Mouse (Mus musculus) embryonic facial prominence, embryonic 12.5 days (tissue): ENCODE results near the gene Slc8b1. TPM values are rescaled to one million over a fixed set of nuclear protein-coding genes. Genes with fewer than 3 reads are reported as not detected.
A peak's percentile ranks its signal among the peaks of the same experiment; 100 is the strongest.

Source experiments
- ATAC-seq: fragments of 200-750 bp; cut with Nextera tagmentation; 2 replicates; pipeline ENCODE4 v1.8.0; 2017; ENCODE audit not compliant: insufficient number of reproducible peaks, insufficient read depth, low FRiP score, low TSS enrichment
- H3K27ac ChIP-seq: fragments of 300-500 bp; sonication (generic); 2 replicates; pipeline ENCODE4 v1.5.1; 2016; ENCODE audit warnings: mild to moderate bottlenecking
- H3K27me3 ChIP-seq: fragments of 300-500 bp; sonication (generic); 2 replicates; pipeline ENCODE4 v1.6.1; 2016; ENCODE audit warnings: mild to moderate bottlenecking, moderate library complexity
- H3K36me3 ChIP-seq: fragments of 300-500 bp; sonication (generic); 2 replicates; pipeline ENCODE4 v1.6.1; 2016; ENCODE audit warnings: mild to moderate bottlenecking
- H3K4me1 ChIP-seq: fragments of 300-500 bp; sonication (generic); 2 replicates; pipeline ENCODE4 v1.6.1; 2016
- H3K4me2 ChIP-seq: fragments of 300-500 bp; sonication (generic); replicated peaks from 2 replicates; pipeline ENCODE4 v1.6.1; 2016; ENCODE audit warnings: mild to moderate bottlenecking, moderate library complexity
- H3K4me3 ChIP-seq: fragments of 300-500 bp; sonication (generic); 2 replicates; pipeline ENCODE4 v1.5.1; 2016; ENCODE audit warnings: mild to moderate bottlenecking
- H3K9ac ChIP-seq: fragments of 300-500 bp; sonication (generic); 2 replicates; pipeline ENCODE4 v1.6.1; 2016; ENCODE audit warnings: mild to moderate bottlenecking, moderate library complexity
- H3K9me3 ChIP-seq: fragments of 300-500 bp; sonication (generic); 2 replicates; pipeline ENCODE4 v1.6.1; 2016; ENCODE audit warnings: mild to moderate bottlenecking, moderate library complexity
- WGBS: fragments of 180-500 bp; shearing (Covaris S2); methylation state at CpG from one replicate; pipeline ENCODE4 v1.1.7; 2016; 5-methylcytosine and 5-hydroxymethylcytosine counted together
- polyA plus RNA-seq: library from polyadenylated mRNA; unstranded; fragments of >200 nt; fragmentation: Nextera tagmentation; extraction: Ambion mirVana; gene quantifications from 2 replicates; pipeline ENCODE4 v1.2.1, GENCODE M21; 2016

Gene Slc8b1
- polyA plus RNA-seq, 1 experiment from 2014 or later = 6.4 TPM

DNA sequence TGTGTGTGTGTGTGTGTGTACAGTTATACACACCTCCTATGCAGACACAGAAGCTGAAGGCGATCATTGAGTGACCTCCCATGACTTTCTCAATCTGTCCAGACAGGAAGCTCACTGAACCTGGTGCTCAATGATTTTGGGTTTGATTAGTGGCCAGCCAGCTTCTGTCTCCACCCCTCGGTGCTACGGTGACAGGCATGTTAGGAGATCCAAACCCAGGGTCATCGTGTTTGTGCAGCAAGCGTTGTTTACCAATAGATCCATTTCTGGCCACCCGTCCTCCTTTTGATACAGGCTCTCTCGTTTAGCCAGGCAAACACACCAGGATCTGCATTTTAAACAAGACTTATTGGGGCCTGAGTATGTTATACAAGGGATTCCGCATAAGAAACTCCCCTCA is 20.7 kb downstream of the Slc8b1 start:
- Histone ChIP-seq H3K4me3 (no peak overlapping the region), H3K9ac (no peak overlapping the region), H3K4me1 (peaks cover 26% of the 10 kb centered on the region), H3K27me3 (no peaks in the 10 kb centered on the region), H3K4me2 (no peak overlapping the region), H3K27ac (no peak overlapping the region), H3K9me3 (no peaks in the 10 kb centered on the region), H3K36me3 (no peaks in the 10 kb centered on the region)
- 87% methylated on average over 8 of the region's 8 CpGs for WGBS
- ATAC-seq = no peak

DNA sequence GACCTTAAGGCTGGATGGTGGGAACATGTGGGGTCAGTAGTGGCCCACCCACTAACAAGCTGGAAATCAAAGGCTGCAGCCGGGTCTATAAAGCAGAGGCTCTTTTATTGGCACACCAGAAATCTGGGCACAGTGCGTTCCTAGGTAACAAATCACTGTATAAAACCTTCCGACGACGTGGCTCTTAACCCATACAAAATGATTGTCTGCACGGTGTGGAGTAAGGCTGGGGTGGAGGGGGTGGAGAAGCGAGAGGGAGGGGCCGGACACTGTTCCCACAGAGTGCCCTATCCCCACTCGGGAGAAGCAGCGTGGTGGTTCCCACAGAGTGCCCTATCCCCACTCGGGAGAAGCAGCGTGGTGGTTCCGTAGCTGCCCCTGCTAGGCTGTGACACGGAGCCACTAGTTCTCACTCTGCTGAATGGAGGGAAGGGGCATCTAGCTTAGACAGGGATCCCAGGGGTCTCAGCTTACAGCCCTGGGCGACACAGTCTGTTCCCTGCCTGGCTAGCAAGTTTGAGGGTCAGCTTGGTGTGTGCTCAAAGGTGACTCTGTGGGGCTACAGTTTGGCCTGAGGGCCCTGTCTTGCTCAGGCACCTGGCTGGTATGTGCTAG is 23.2 kb downstream of the Slc8b1 start:
- H3K4me3 ChIP-seq = no peak overlapping the region
- H3K36me3 ChIP-seq = peaks cover 18% of the 10 kb centered on the region
- H3K4me2 ChIP-seq = no peak overlapping the region
- 64% methylated on average over 15 of the region's 15 CpGs for WGBS
- no peak for ATAC-seq
- peaks cover 28% of the 10 kb centered on the region for H3K4me1 ChIP-seq
- H3K27ac ChIP-seq = peak overlapping the region; percentile 32; the same call in 1 of the 2 replicates
- no peaks in the 10 kb centered on the region for H3K9me3 ChIP-seq
- H3K9ac ChIP-seq = peak overlapping the region; percentile 24; the same call in 1 of the 2 replicates
- H3K27me3 ChIP-seq = no peaks in the 10 kb centered on the region

GRCm38 (mm10) chr5:120534686-120535075 is 23.7 kb downstream of the Slc8b1 start:
- H3K27ac ChIP-seq = peak overlapping the region; percentile 32; the same call in 1 of the 2 replicates
- H3K36me3 ChIP-seq = peaks cover 23% of the 10 kb centered on the region
- ATAC-seq = peak; percentile 47; the same call in 1 of the 2 replicates
- no peaks in the 10 kb centered on the region for H3K27me3 ChIP-seq
- peaks cover 28% of the 10 kb centered on the region for H3K4me1 ChIP-seq
- H3K4me2 ChIP-seq = no peak overlapping the region
- no peak overlapping the region for H3K4me3 ChIP-seq
- 39% methylated on average over 2 of the region's 2 CpGs for whole genome bisulfite sequencing
- no peaks in the 10 kb centered on the region for H3K9me3 ChIP-seq
- H3K9ac ChIP-seq = peak overlapping the region; percentile 24; the same call in 1 of the 2 replicates

- 76% methylated on average over 12 of the region's 13 CpGs for WGBS
- no peaks in the 10 kb centered on the region for H3K27me3 ChIP-seq
- no peak overlapping the region for H3K4me3 ChIP-seq
- no peaks in the 10 kb centered on the region for H3K9me3 ChIP-seq
- no peak overlapping the region for H3K9ac ChIP-seq
- no peak for ATAC-seq
- peaks cover 35% of the 10 kb centered on the region for H3K36me3 ChIP-seq
- no peak overlapping the region for H3K4me2 ChIP-seq
- peak overlapping the region; percentile 32; the same call in 1 of the 2 replicates for H3K27ac ChIP-seq
- H3K4me1 ChIP-seq = peaks cover 28% of the 10 kb centered on the region
Observed at GRCm38 (mm10) chr5:120536046-120536445, 25.1 kb downstream of the Slc8b1 start.

- no peak for ATAC-seq
- H3K27ac ChIP-seq = no peak overlapping the region
- WGBS = 66% methylated on average over 5 of the region's 5 CpGs
Observed at GRCm38 (mm10) chr5:120536632-120537031, 25.7 kb downstream of the Slc8b1 start.

GRCm38 (mm10) chr5:120548236-120548850 is 37.4 kb downstream of the Slc8b1 start:
- 61% methylated on average over 11 of the region's 11 CpGs for WGBS
- no peaks in the 10 kb centered on the region for H3K4me1 ChIP-seq
- peaks cover 35% of the 10 kb centered on the region for H3K36me3 ChIP-seq
- H3K4me2 ChIP-seq = no peak overlapping the region
- no peak overlapping the region for H3K9ac ChIP-seq
- H3K4me3 ChIP-seq = no peak overlapping the region
- no peaks in the 10 kb centered on the region for H3K9me3 ChIP-seq
- no peak overlapping the region for H3K27ac ChIP-seq
- no peaks in the 10 kb centered on the region for H3K27me3 ChIP-seq
- no peak for ATAC-seq

More at GRCm38 (mm10) chr5:120536632-120537031, 25.7 kb downstream of the Slc8b1 start:
- H3K27me3 ChIP-seq = no peaks in the 10 kb centered on the region
- H3K9me3 ChIP-seq = no peaks in the 10 kb centered on the region
- H3K4me3 ChIP-seq = no peak overlapping the region
- H3K36me3 ChIP-seq = peaks cover 40% of the 10 kb centered on the region
- no peak overlapping the region for H3K9ac ChIP-seq
- no peak overlapping the region for H3K4me2 ChIP-seq
- peaks cover 28% of the 10 kb centered on the region for H3K4me1 ChIP-seq

DNA sequence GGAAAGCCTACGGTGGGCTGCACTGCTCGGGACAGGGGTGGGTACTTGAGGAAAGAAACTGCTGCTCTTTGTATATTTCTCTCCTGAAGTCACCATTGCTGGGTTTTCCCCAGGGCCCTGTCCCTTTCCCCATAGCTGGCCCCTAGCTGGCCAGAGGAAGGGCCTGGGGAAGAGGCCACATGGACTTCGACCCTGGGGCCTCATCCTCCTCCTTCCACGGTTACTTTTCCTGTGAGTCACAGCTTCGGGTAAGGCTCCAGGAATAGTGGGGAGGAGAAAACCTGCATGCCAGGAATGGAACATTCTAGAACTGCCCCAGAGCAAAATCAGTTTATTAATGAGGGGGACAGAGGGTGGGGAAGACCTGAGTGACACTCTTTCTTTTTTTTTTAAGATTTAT is 39.2 kb downstream of the Slc8b1 start:
- Histone ChIP-seq H3K9me3 (no peaks in the 10 kb centered on the region), H3K36me3 (peaks cover 41% of the 10 kb centered on the region), H3K4me1 (no peaks in the 10 kb centered on the region), H3K27me3 (no peaks in the 10 kb centered on the region), H3K27ac (no peak overlapping the region), H3K4me3 (no peak overlapping the region), H3K4me2 (no peak overlapping the region), H3K9ac (no peak overlapping the region)
- no peak for ATAC-seq
- 75% methylated on average over 5 of the region's 5 CpGs for WGBS

- WGBS = 94% methylated on average over 5 of the region's 5 CpGs
Observed at GRCm38 (mm10) chr5:120550673-120551072, 39.7 kb downstream of the Slc8b1 start.

GRCm38 (mm10) chr5:120555871-120556270 is 44.9 kb downstream of the Slc8b1 start:
- no peaks in the 10 kb centered on the region for H3K27me3 ChIP-seq
- no peak overlapping the region for H3K9ac ChIP-seq
- H3K36me3 ChIP-seq = peaks cover 40% of the 10 kb centered on the region
- ATAC-seq = no peak
- no peak overlapping the region for H3K4me3 ChIP-seq
- H3K4me1 ChIP-seq = peaks cover 21% of the 10 kb centered on the region
- no peak overlapping the region for H3K27ac ChIP-seq
- H3K9me3 ChIP-seq = no peaks in the 10 kb centered on the region
- WGBS = 87% methylated on average over 24 of the region's 24 CpGs
- no peak overlapping the region for H3K4me2 ChIP-seq

More at GRCm38 (mm10) chr5:120550673-120551072, 39.7 kb downstream of the Slc8b1 start:
- Histone ChIP-seq H3K4me1 (no peaks in the 10 kb centered on the region), H3K4me3 (no peak overlapping the region), H3K27ac (no peak overlapping the region), H3K27me3 (no peaks in the 10 kb centered on the region), H3K4me2 (no peak overlapping the region), H3K9ac (no peak overlapping the region), H3K36me3 (peaks cover 47% of the 10 kb centered on the region), H3K9me3 (no peaks in the 10 kb centered on the region)
- no peak for ATAC-seq

DNA sequence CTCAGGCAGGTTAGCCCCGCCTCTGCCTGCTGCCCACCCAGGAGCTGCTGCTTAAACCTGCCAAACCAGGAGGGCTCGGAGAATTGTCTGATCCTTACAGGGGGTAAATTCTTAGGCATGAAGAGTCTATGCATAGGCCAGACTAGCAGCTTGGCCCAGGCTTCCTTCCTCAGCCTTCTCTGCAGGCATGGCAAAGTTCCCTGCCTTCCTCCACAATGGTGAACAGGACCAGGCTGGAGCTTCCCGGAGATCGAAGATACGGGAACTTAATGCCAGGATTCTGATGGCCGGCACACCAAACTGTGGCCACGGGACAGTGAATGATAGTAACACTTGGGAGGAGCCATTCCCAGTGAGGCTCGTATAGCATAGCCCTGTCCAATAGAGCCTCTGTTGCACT is 47.1 kb downstream of the Slc8b1 start:
- H3K4me1 ChIP-seq = peaks cover 31% of the 10 kb centered on the region
- no peak overlapping the region for H3K9ac ChIP-seq
- H3K4me2 ChIP-seq = no peak overlapping the region
- no peak overlapping the region for H3K27ac ChIP-seq
- 73% methylated on average over 8 of the region's 8 CpGs for WGBS
- no peaks in the 10 kb centered on the region for H3K9me3 ChIP-seq
- no peaks in the 10 kb centered on the region for H3K27me3 ChIP-seq
- H3K36me3 ChIP-seq = peaks cover 34% of the 10 kb centered on the region
- H3K4me3 ChIP-seq = no peak overlapping the region
- no peak for ATAC-seq

GRCm38 (mm10) chr5:120558762-120559161 is 47.8 kb downstream of the Slc8b1 start:
- no peak for ATAC-seq
- no peaks in the 10 kb centered on the region for H3K27me3 ChIP-seq
- WGBS = 36% methylated on average over 14 of the region's 14 CpGs
- H3K36me3 ChIP-seq = peaks cover 27% of the 10 kb centered on the region
- no peak overlapping the region for H3K4me3 ChIP-seq
- H3K27ac ChIP-seq = peak overlapping the region; percentile 58
- H3K4me2 ChIP-seq = peak overlapping the region; percentile 12; the same call in 1 of the 2 replicates
- H3K4me1 ChIP-seq = peaks cover 39% of the 10 kb centered on the region
- H3K9me3 ChIP-seq = no peaks in the 10 kb centered on the region
- H3K9ac ChIP-seq = no peak overlapping the region

DNA sequence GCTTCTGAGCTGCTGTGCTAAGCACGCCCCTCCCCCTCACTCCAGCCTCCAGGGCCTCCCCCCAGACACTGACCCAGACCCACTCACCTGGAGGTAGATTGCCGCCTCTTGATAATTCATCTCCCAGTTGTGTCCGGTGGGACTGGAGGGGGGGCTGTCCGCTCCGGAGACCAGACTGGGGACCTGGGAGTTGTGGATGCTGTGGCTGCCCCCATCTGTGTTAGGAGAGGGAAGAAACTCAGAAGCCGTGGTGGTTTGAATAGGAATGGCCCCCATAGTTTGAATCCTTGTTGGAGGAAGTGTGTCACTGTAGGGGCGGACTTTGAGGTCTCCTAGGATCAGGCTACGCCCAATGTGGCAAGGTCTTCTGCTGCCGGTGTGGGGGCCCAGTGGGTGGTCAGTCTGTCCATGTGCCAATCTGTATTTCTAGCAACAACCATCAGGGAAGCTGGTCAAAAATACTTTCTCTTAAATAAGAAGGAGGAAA is 49.2 kb downstream of the Slc8b1 start:
- ATAC-seq = no peak
- no peak overlapping the region for H3K4me3 ChIP-seq
- H3K9ac ChIP-seq = no peak overlapping the region
- H3K4me2 ChIP-seq = no peak overlapping the region
- H3K36me3 ChIP-seq = peaks cover 15% of the 10 kb centered on the region
- peak overlapping the region; percentile 80 for H3K27ac ChIP-seq
- no peaks in the 10 kb centered on the region for H3K27me3 ChIP-seq
- peaks cover 52% of the 10 kb centered on the region for H3K4me1 ChIP-seq
- WGBS = 59% methylated on average over 9 of the region's 9 CpGs
- H3K9me3 ChIP-seq = no peaks in the 10 kb centered on the region
